8 mouse cellular contexts compared by ENCODE assay signal in genomic region chr7:67910947-67911346, GRCm38 (mm10). TPM values are rescaled to one million over a fixed set of nuclear protein-coding genes. Genes with fewer than 3 reads are reported as not detected.
DNase-seq lines count a peak whose midpoint lies in the region; ATAC-seq and TF ChIP-seq lines count a peak whose summit lies in the region.

No protein-coding gene starts in this region.

- no peaks in the 10 kb centered on the region for H3K27me3 ChIP-seq in heart, embryonic 15.5 days
- H3K27me3 ChIP-seq in embryonic facial prominence, embryonic 13.5 days: no peaks in the 10 kb centered on the region
- no peaks in the 10 kb centered on the region for H3K27me3 ChIP-seq in intestine, embryonic 15.5 days (replicated peaks)
- no peaks in the 10 kb centered on the region for H3K27me3 ChIP-seq in midbrain, postnatal 0 days (ENCODE audit: insufficient read depth, low read length)

- intact Hi-C loops in left cerebral cortex, adult 2 months (cut with DNase I): loop anchor here (1.0 kb wide), 1 partner anchor 40 kb away; no protein-coding TSS in a partner anchor

- TF ChIP-seq CTCF in midbrain, postnatal 0 days (IDR thresholded peaks at IDR 0.05): no peak
- TF ChIP-seq CTCF in left cerebral cortex, adult 2 months (IDR thresholded peaks at IDR 0.05): no peak

- H3K4me1 ChIP-seq in heart, embryonic 15.5 days (replicated peaks): peaks cover 28% of the 10 kb centered on the region
- H3K4me1 ChIP-seq in embryonic facial prominence, embryonic 13.5 days: peaks cover 20% of the 10 kb centered on the region
- H3K4me1 ChIP-seq in intestine, embryonic 15.5 days (replicated peaks): peaks cover 3% of the 10 kb centered on the region; the same call in 1 of the 2 replicates
- H3K4me1 ChIP-seq in midbrain, postnatal 0 days (ENCODE audit: insufficient read depth, low read length): no peaks in the 10 kb centered on the region

- no peak for DNase-seq in heart, adult 8-10 months (ENCODE audit: low spot score)
- DNase-seq in midbrain, postnatal 0 days (ENCODE audit: low spot score): peak; percentile 17
- DNase-seq in left cerebral cortex, adult 2 months (ENCODE audit: extremely low spot score in 1 of 2, low spot score in 2 of 2): no peak
- DNase-seq in cerebellum, adult 11 months: no peak

- 0 out of 2 replicates have a peak, but pooled peaks have one; percentile 37 for ATAC-seq in heart, embryonic 15.5 days (replicated peaks; ENCODE audit: insufficient number of reproducible peaks, insufficient read depth, low FRiP score, low read depth)
- ATAC-seq in embryonic facial prominence, embryonic 13.5 days (ENCODE audit: insufficient number of reproducible peaks, insufficient read depth, low FRiP score, low TSS enrichment, low read depth): no peak
- ATAC-seq in intestine, embryonic 15.5 days: peak; percentile 89
- ATAC-seq in midbrain, postnatal 0 days (ENCODE audit: low FRiP score): no peak
- no peak for ATAC-seq in erythroblast, adult 5-6 weeks (replicated peaks; ENCODE audit: low FRiP score, poor library complexity, severe bottlenecking)

- 29% methylated on average over 3 of the region's 3 CpGs for WGBS in heart, embryonic 15.5 days
- 11% methylated on average over 3 of the region's 3 CpGs for WGBS in embryonic facial prominence, embryonic 13.5 days
- WGBS in intestine, embryonic 15.5 days: 8% methylated on average over 3 of the region's 3 CpGs
- WGBS in midbrain, postnatal 0 days: 26% methylated on average over 3 of the region's 3 CpGs

- peak overlapping the region; percentile 77 for H3K27ac ChIP-seq in heart, embryonic 15.5 days
- peak overlapping the region; percentile 91 for H3K27ac ChIP-seq in embryonic facial prominence, embryonic 13.5 days
- H3K27ac ChIP-seq in intestine, embryonic 15.5 days: peak overlapping the region; percentile 77
- no peak overlapping the region for H3K27ac ChIP-seq in midbrain, postnatal 0 days (ENCODE audit: low read depth, low read length)
- no peak overlapping the region for H3K27ac ChIP-seq in left cerebral cortex, adult 2 months

- no peaks in the 10 kb centered on the region for H3K9me3 ChIP-seq in heart, embryonic 15.5 days (replicated peaks)
- no peaks in the 10 kb centered on the region for H3K9me3 ChIP-seq in embryonic facial prominence, embryonic 13.5 days
- H3K9me3 ChIP-seq in intestine, embryonic 15.5 days: no peaks in the 10 kb centered on the region
- H3K9me3 ChIP-seq in midbrain, postnatal 0 days (ENCODE audit: low read length): no peaks in the 10 kb centered on the region

- peak overlapping the region; percentile 7 for H3K4me3 ChIP-seq in heart, embryonic 15.5 days
- peak overlapping the region; percentile 16; the same call in 1 of the 2 replicates for H3K4me3 ChIP-seq in embryonic facial prominence, embryonic 13.5 days
- no peak overlapping the region for H3K4me3 ChIP-seq in intestine, embryonic 15.5 days (replicated peaks)
- peak overlapping the region; percentile 17; the same call in 1 of the 2 replicates for H3K4me3 ChIP-seq in midbrain, postnatal 0 days (ENCODE audit: low read depth, low read length)
- H3K4me3 ChIP-seq in left cerebral cortex, adult 2 months: no peak overlapping the region

- H3K9ac ChIP-seq in heart, embryonic 15.5 days: no peak overlapping the region
- 0 out of 2 replicates have a peak overlapping the region, but pooled peaks have one; percentile 36 for H3K9ac ChIP-seq in embryonic facial prominence, embryonic 13.5 days
- H3K9ac ChIP-seq in intestine, embryonic 15.5 days: no peak overlapping the region
- H3K9ac ChIP-seq in midbrain, postnatal 0 days (replicated peaks; ENCODE audit: low read length, poor library complexity, severe bottlenecking): no peak overlapping the region

- peak overlapping the region; percentile 50 for H3K4me2 ChIP-seq in heart, embryonic 15.5 days
- peak overlapping the region; percentile 48 for H3K4me2 ChIP-seq in embryonic facial prominence, embryonic 13.5 days
- peak overlapping the region; percentile 26 for H3K4me2 ChIP-seq in intestine, embryonic 15.5 days (replicated peaks)
- H3K4me2 ChIP-seq in midbrain, postnatal 0 days (ENCODE audit: low read depth, low read length, poor library complexity, severe bottlenecking): peak overlapping the region; percentile 43

- H3K36me3 ChIP-seq in heart, embryonic 15.5 days: no peaks in the 10 kb centered on the region
- no peaks in the 10 kb centered on the region for H3K36me3 ChIP-seq in embryonic facial prominence, embryonic 13.5 days
- H3K36me3 ChIP-seq in intestine, embryonic 15.5 days: no peaks in the 10 kb centered on the region
- no peaks in the 10 kb centered on the region for H3K36me3 ChIP-seq in midbrain, postnatal 0 days (ENCODE audit: insufficient read depth, low read length)

RNA-seq across cellular contexts. Expression of gene Igf1r, which starts 41.7 kb away (rescaled TPM):
- 13.9 and 16.5 TPM in 2 replicates for polyA plus RNA-seq in heart, embryonic 15.5 days (2015; fragmentation: Nextera tagmentation; extraction: Ambion mirVana)
- total RNA-seq in heart, adult 8-10 months (2022): 10 to 100 TPM; 10.3 to 17.3 (median 14.4) TPM
- 28.7 and 34.2 TPM in 2 replicates for polyA plus RNA-seq in embryonic facial prominence, embryonic 13.5 days (2015; fragmentation: Nextera tagmentation; extraction: Ambion mirVana)
- polyA plus RNA-seq in intestine, embryonic 15.5 days (2015; fragmentation: Nextera tagmentation; extraction: Ambion mirVana): 13.7 and 15.2 TPM in 2 replicates
- 39.2 and 40.3 TPM in 2 replicates for total RNA-seq in midbrain, postnatal 0 days (2014; rRNA removed)
- polyA plus RNA-seq in midbrain, postnatal 0 days (2015; fragmentation: Nextera tagmentation; extraction: Ambion mirVana): 10.3 and 12.1 TPM in 2 replicates
- total RNA-seq in erythroblast, adult 5-6 weeks (2015; ENCODE audit: low replicate concordance): 17.1 and 19.6 TPM in 2 replicates
- 13.5 and 16.0 TPM in 2 replicates for total RNA-seq in erythroblast, adult 5-6 weeks (2017; ENCODE audit: low replicate concordance)
- total RNA-seq in left cerebral cortex, adult 2 months (2021): 10 to 100 TPM; 52.7 to 54.3 TPM

Comparison
In these comparisons a context has a peak if more than half of its experiments do, and no peak if none do; other contexts are left out.
1. ATAC-seq: peak in heart, embryonic 15.5 days (single experiment) and intestine, embryonic 15.5 days (single experiment); none in embryonic facial prominence, embryonic 13.5 days (single experiment), midbrain, postnatal 0 days (single experiment) and erythroblast, adult 5-6 weeks (single experiment).
2. H3K27ac ChIP-seq: peak in heart, embryonic 15.5 days (single experiment), embryonic facial prominence, embryonic 13.5 days (single experiment) and intestine, embryonic 15.5 days (single experiment); none in midbrain, postnatal 0 days (single experiment) and left cerebral cortex, adult 2 months (single experiment).
3. H3K4me3 ChIP-seq: peak in heart, embryonic 15.5 days (single experiment), embryonic facial prominence, embryonic 13.5 days (single experiment) and midbrain, postnatal 0 days (single experiment); none in intestine, embryonic 15.5 days (single experiment) and left cerebral cortex, adult 2 months (single experiment).
4. Peak in every context shown above with its lines, with median percentiles within 50 percentile points of each other: H3K4me2 ChIP-seq.